Mouse (Mus musculus) cortical plate, adult 2 months (tissue): ENCODE data around the gene Ksr1.

Experiments used
- CTCF ChIP-seq: fragments of 200-500 bp; IDR thresholded peaks from 2 replicates; pipeline ENCODE4 v1.5.1; 2011; ENCODE audit warnings: mild to moderate bottlenecking, control low read depth, low read length; ENCODE audit not compliant: insufficient read depth; ENCODE audit errors: extremely low read depth
- POLR2A ChIP-seq: fragments of 200-500 bp; IDR thresholded peaks from 2 replicates; pipeline ENCODE4 v1.6.1; 2011; ENCODE audit warnings: mild to moderate bottlenecking, low read length, control low read depth; ENCODE audit not compliant: insufficient read depth; ENCODE audit errors: extremely low read depth

DNA sequence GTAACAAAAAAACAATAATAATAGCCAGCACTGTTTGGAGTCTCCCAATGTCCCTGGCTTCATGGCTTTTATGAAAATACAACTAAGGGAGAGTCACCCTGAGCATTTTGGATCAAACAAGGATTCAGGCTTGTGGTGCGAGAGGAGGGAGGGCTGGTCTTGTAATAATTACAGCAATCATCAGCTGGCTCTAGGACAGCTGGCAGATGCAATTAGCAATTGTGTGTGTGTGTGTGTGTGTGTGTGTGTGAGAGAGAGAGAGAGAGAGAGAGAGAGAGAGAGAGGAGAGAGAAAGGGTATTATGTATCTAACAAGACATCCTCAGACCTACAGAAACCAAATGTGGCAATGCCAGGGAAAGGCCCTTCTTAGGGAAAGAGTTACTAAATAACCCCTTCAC, 1.5 kb downstream of the Ksr1 start:
- TF ChIP-seq POLR2A (no peak), CTCF (no peak)
